Mouse (Mus musculus) adrenal gland, postnatal 14 days (tissue): Measurements from ENCODE around the gene Asb5. TPM values are rescaled to one million over a fixed set of nuclear protein-coding genes. Genes with fewer than 3 reads are reported as not detected.

Source experiments
- total RNA-seq: library from RNA; stranded (reverse); gene quantifications from 2 replicates; pipeline ENCODE4 v1.2.3, GENCODE M21; 2021

The Asb5 gene
- total RNA-seq, 1 experiment from 2014 or later, result not detected

Other genes starting within 250 kb of the Asb5 start
- gene Spcs3, start 418 bp downstream of the Asb5 start, total RNA-seq, result 43.4 and 45.1 TPM in 2 replicates
- not detected in 2 replicates for gene Spata4, start 71.2 kb downstream of the Asb5 start, total RNA-seq